Mouse (Mus musculus): ENCODE data around the gene Mapk14.

- TF ChIP-seq POLR2A (IDR thresholded peaks at IDR 0.05; ENCODE audit: insufficient read depth, low read depth, low read length) (no peak), CTCF (IDR thresholded peaks at IDR 0.05; ENCODE audit: insufficient read depth, low read depth, low read length) (no peak)
Measured at GRCm38 (mm10) chr17:28692341-28692710, 1.2 kb downstream of the Mapk14 start.
